Mouse (Mus musculus) MEL (cell line): ENCODE data around the gene Aldh4a1. TPM values are rescaled to one million over a fixed set of nuclear protein-coding genes. Genes with fewer than 3 reads are reported as not detected.

ENCODE experiments used
- DNase-seq: peaks from one replicate; pipeline ENCODE4 v3.0.0; 2011; ENCODE audit warnings: low read depth, low spot score
- H3K27ac ChIP-seq: 2 replicates; pipeline ENCODE4 v1.5.1; 2012; ENCODE audit warnings: low read depth, mild to moderate bottlenecking, control low read depth, low read length, moderate library complexity; ENCODE audit not compliant: control insufficient read depth
- H3K27me3 ChIP-seq, 2 experiments: fragments of 150-350 bp in 1 of 2; sonication (generic) in 1 of 2; 2 replicates each; pipeline ENCODE4 v1.6.1; 2012; ENCODE audit warnings: low read length in 2 of 2, mild to moderate bottlenecking in 2 of 2, improper control_type of control experiment in 1 of 2, moderate library complexity in 1 of 2; ENCODE audit not compliant: insufficient read depth in 2 of 2, control insufficient read depth in 1 of 2
- H3K36me3 ChIP-seq, 2 experiments: 2 replicates each; pipeline ENCODE4 v1.6.1; 2012 to 2014; ENCODE audit warnings: low read length in 2 of 2, improper control_type of control experiment in 1 of 2, inconsistent platforms in 1 of 2, mild to moderate bottlenecking in 1 of 2; ENCODE audit not compliant: insufficient read depth in 2 of 2, control insufficient read depth in 1 of 2
- H3K4me1 ChIP-seq, 2 experiments: fragments of 150-350 bp in 1 of 2; sonication (generic) in 1 of 2; 2 replicates each; pipeline ENCODE4 v1.6.1; 2012; ENCODE audit warnings: low read length in 2 of 2, improper control_type of control experiment in 1 of 2, mild to moderate bottlenecking in 1 of 2; ENCODE audit not compliant: insufficient read depth in 2 of 2, control insufficient read depth in 1 of 2
- H3K4me3 ChIP-seq, 2 experiments: fragments of 150-350 bp in 1 of 2; sonication (generic) in 1 of 2; 2 replicates each; pipeline ENCODE4 v1.5.1; 2012; ENCODE audit warnings: low read depth in 2 of 2, low read length in 2 of 2, mild to moderate bottlenecking in 2 of 2, moderate library complexity in 2 of 2, control low read depth in 1 of 2, improper control_type of control experiment in 1 of 2; ENCODE audit not compliant: control insufficient read depth in 1 of 2, insufficient read depth in 1 of 2
- H3K79me2 ChIP-seq: 2 replicates; pipeline ENCODE4 v1.6.1; 2012; ENCODE audit warnings: mild to moderate bottlenecking, low read length, moderate library complexity; ENCODE audit not compliant: control insufficient read depth, poor library complexity, insufficient read depth
- H3K9ac ChIP-seq: 2 replicates; pipeline ENCODE4 v1.6.1; 2012; ENCODE audit warnings: low read depth, mild to moderate bottlenecking, control low read depth, low read length, moderate library complexity; ENCODE audit not compliant: control insufficient read depth, poor library complexity, severe bottlenecking
- H3K9me3 ChIP-seq: fragments of 150-350 bp; sonication (generic); replicated peaks from 2 replicates; pipeline ENCODE4 v1.6.1; 2012; ENCODE audit warnings: mild to moderate bottlenecking, low read length, improper control_type of control experiment, moderate library complexity; ENCODE audit not compliant: insufficient read depth
- CHD1 ChIP-seq: IDR thresholded peaks from 2 replicates; pipeline ENCODE4 v1.6.1; 2012; ENCODE audit warnings: low read depth, mild to moderate bottlenecking, inconsistent platforms, low read length, improper control_type of control experiment
- ELF1 ChIP-seq: IDR thresholded peaks from 2 replicates; pipeline ENCODE4 v1.6.1; 2014; ENCODE audit warnings: low read depth, mild to moderate bottlenecking, inconsistent platforms, low read length, improper control_type of control experiment, moderate library complexity
- GABPA ChIP-seq: IDR thresholded peaks from 2 replicates; pipeline ENCODE4 v1.6.1; 2012; ENCODE audit warnings: low read depth, mild to moderate bottlenecking, inconsistent platforms, low read length, improper control_type of control experiment, moderate library complexity
- GATA1 ChIP-seq: IDR thresholded peaks from 2 replicates; pipeline ENCODE4 v1.6.1; 2011; ENCODE audit warnings: low read depth, low read length, improper control_type of control experiment
- HCFC1 ChIP-seq: IDR thresholded peaks from 2 replicates; pipeline ENCODE4 v1.6.1; 2012; ENCODE audit warnings: low read depth, mild to moderate bottlenecking, inconsistent platforms, low read length, improper control_type of control experiment, moderate library complexity
- JUND ChIP-seq: IDR thresholded peaks from 2 replicates; pipeline ENCODE4 v1.6.1; 2011; ENCODE audit warnings: low read depth, mild to moderate bottlenecking, improper control_type of control experiment, low read length
- KAT2A ChIP-seq: conservative IDR thresholded peaks from 2 replicates; pipeline ENCODE4 v1.6.1; 2012; ENCODE audit warnings: low read depth, low read length, improper control_type of control experiment, inconsistent platforms
- MAFK ChIP-seq: IDR thresholded peaks from 2 replicates; pipeline ENCODE4 v1.6.1; 2011; ENCODE audit warnings: low read depth, mild to moderate bottlenecking, low read length, improper control_type of control experiment, borderline replicate concordance
- MAX ChIP-seq: IDR thresholded peaks from 2 replicates; pipeline ENCODE4 v1.6.1; 2011; ENCODE audit warnings: low read length, improper control_type of control experiment
- MYB ChIP-seq: IDR thresholded peaks from 2 replicates; pipeline ENCODE4 v1.6.1; 2011; ENCODE audit warnings: mild to moderate bottlenecking, low read depth, low read length, improper control_type of control experiment
- MYC ChIP-seq: IDR thresholded peaks from 2 replicates; pipeline ENCODE4 v1.6.1; 2011; ENCODE audit warnings: low read depth, mild to moderate bottlenecking, low read length, improper control_type of control experiment, moderate library complexity
- NELFE ChIP-seq: IDR thresholded peaks from 2 replicates; pipeline ENCODE4 v1.6.1; 2011; ENCODE audit warnings: low read depth, low read length, improper control_type of control experiment
- POLR2AphosphoS5 ChIP-seq: IDR thresholded peaks from 2 replicates; pipeline ENCODE4 v1.6.1; 2012; ENCODE audit warnings: low read depth, borderline replicate concordance, mild to moderate bottlenecking, inconsistent platforms, low read length, moderate library complexity, mixed read lengths
- RCOR1 ChIP-seq: IDR thresholded peaks from 2 replicates; pipeline ENCODE4 v1.6.1; 2012; ENCODE audit warnings: low read depth, mild to moderate bottlenecking, inconsistent platforms, low read length, improper control_type of control experiment
- TBP ChIP-seq: IDR thresholded peaks from 2 replicates; pipeline ENCODE4 v1.8.0; 2011; ENCODE audit warnings: low read depth, low read length, improper control_type of control experiment
- UBTF ChIP-seq: IDR thresholded peaks from 2 replicates; pipeline ENCODE4 v1.6.1; 2012; ENCODE audit warnings: low read depth, mild to moderate bottlenecking, inconsistent platforms, low read length, improper control_type of control experiment, moderate library complexity, borderline replicate concordance; ENCODE audit not compliant: insufficient read depth
- USF1 ChIP-seq: IDR thresholded peaks from 2 replicates; pipeline ENCODE4 v1.6.1; 2014; ENCODE audit warnings: low read depth, mild to moderate bottlenecking, inconsistent platforms, low read length, improper control_type of control experiment, moderate library complexity
- USF2 ChIP-seq, 2 experiments: IDR thresholded peaks; 2 replicates each; pipeline ENCODE4 v1.6.1; 2011 to 2012; ENCODE audit warnings: improper control_type of control experiment in 2 of 2, low read length in 2 of 2, borderline replicate concordance in 1 of 2, inconsistent platforms in 1 of 2, low read depth in 1 of 2, mild to moderate bottlenecking in 1 of 2; ENCODE audit not compliant: insufficient read depth in 1 of 2
- ZC3H11A ChIP-seq: IDR thresholded peaks from 2 replicates; pipeline ENCODE4 v1.6.1; 2012; ENCODE audit warnings: low read depth, mild to moderate bottlenecking, inconsistent platforms, low read length, improper control_type of control experiment
- ZKSCAN1 ChIP-seq: IDR thresholded peaks from 2 replicates; pipeline ENCODE4 v1.6.1; 2012; ENCODE audit warnings: low read depth, mild to moderate bottlenecking, inconsistent platforms, low read length, improper control_type of control experiment, moderate library complexity
- polyA plus RNA-seq, 2 experiments: library from polyadenylated mRNA; stranded (reverse) in 1 of 2; unstranded in 1 of 2; fragments of >175 nt in 1 of 2; fragments of >200 nt in 1 of 2; gene quantifications; 2 replicates each; pipeline versions ENCODE4 v1.2.1 to v1.2.4; 2012; ENCODE audit warnings: low replicate concordance in 2 of 2, low read depth in 1 of 2; ENCODE audit not compliant: insufficient read length in 2 of 2, insufficient read depth in 1 of 2, missing spikeins in 1 of 2
- total RNA-seq: library from RNA; depleted of rRNA; stranded (reverse); fragments of 300-350 nt; gene quantifications from 2 replicates; pipeline ENCODE4 v1.2.3, GENCODE M21; 2012

Aldh4a1 gene
- total and polyA plus RNA-seq, 3 experiments: 11.7 to 12.3 TPM; not detected in 1

DNA sequence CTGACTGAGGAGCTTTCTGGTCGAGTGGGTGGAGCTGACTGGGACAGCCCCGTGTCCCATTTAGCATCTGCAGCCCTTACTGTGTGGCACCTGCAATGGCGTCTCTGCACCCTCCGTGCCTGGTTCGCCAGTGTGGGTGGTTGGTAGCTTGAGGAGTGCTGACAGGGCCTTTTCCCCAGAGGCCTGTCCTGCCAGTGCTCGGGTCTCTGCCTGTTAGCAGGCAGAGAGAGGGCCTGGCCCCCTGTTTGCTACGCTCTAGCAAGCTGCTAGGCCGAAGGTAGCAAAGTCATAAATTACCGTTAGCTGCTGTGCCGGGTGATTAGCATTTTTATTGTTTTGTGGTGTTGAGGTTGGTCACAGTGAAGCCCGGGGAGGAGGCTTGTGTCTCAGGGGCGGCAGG is 17.1 kb downstream of the Aldh4a1 start:
- H3K79me2 ChIP-seq: no peaks in the 10 kb centered on the region
- no peaks in the 10 kb centered on the region for H3K9me3 ChIP-seq
- H3K36me3 ChIP-seq: no peaks in the 10 kb centered on the region; a peak in 1 of 4 replicates
- H3K4me1 ChIP-seq: peaks cover 0 to 4% of the 10 kb centered on the region in 2 experiments; a peak in 1 of 4 replicates
- DNase-seq: no peak
- no peak overlapping the region for H3K4me3 ChIP-seq
- TF ChIP-seq ELF1: no peak
- TF ChIP-seq ZKSCAN1: no peak
- TF ChIP-seq MYB: no peak
- no peak for TF ChIP-seq MAFK
- no peak for TF ChIP-seq MYC
- TF ChIP-seq GABPA: no peak
- no peak for TF ChIP-seq UBTF
- no peak for TF ChIP-seq RCOR1
- TF ChIP-seq USF2 (IDR thresholded peaks at IDR 0.05; ENCODE audit: borderline replicate concordance in 1 of 2, insufficient read depth in 1 of 2, low read depth in 1 of 2, low read length in 2 of 2): no peak
- no peak for TF ChIP-seq USF1
- TF ChIP-seq TBP: no peak
- TF ChIP-seq CHD1: no peak
- TF ChIP-seq ZC3H11A: no peak
- no peak for TF ChIP-seq NELFE
- TF ChIP-seq MAX: no peak
- no peak for TF ChIP-seq KAT2A
- no peak for TF ChIP-seq HCFC1
- H3K27ac ChIP-seq: no peak overlapping the region
- no peaks in the 10 kb centered on the region for H3K27me3 ChIP-seq
- H3K9ac ChIP-seq: no peak overlapping the region

DNA sequence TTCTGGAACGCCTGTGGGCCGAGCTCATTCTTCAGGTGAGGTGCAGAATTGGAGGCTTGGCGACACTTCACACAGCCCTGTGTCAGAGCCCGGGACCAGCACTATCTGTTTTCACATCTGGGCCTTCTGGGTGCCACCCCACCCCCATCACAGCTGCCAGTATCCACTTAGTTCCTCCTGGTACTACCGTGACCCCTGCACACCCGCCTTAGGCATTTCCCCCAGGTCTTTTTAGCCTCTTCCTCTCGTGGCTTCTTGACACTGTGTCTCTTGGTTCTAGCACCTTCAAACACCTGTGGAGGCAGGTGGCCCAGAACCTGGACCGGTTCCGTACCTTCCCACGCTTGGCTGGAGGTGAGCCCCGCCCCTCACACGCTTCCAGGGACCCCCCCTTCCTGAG is 17.7 kb downstream of the Aldh4a1 start:
- Histone ChIP-seq H3K79me2 (no peaks in the 10 kb centered on the region), H3K4me3 (no peak overlapping the region), H3K4me1 (peaks cover 0 to 4% of the 10 kb centered on the region in 2 experiments; a peak in 1 of 4 replicates), H3K9ac (no peak overlapping the region), H3K36me3 (no peaks in the 10 kb centered on the region; a peak in 1 of 4 replicates), H3K9me3 (no peaks in the 10 kb centered on the region), H3K27me3 (no peaks in the 10 kb centered on the region), H3K27ac (no peak overlapping the region)
- DNase-seq: no peak
- TF ChIP-seq POLR2AphosphoS5 (no peak), CHD1 (no peak), GATA1 (no peak), KAT2A (no peak), JUND (no peak)
